Mouse (Mus musculus) left cerebral cortex, postnatal 14 days (tissue): ENCODE data around the gene Fbp2. TPM values are rescaled to one million over a fixed set of nuclear protein-coding genes. Genes with fewer than 3 reads are reported as not detected.

Source experiments
- DNase-seq, 2 experiments: peaks; one replicate each; pipeline ENCODE4 v3.0.0; 2021 to 2022; ENCODE audit warnings: low spot score in 2 of 2, mixed read lengths in 1 of 2
- intact Hi-C: fragments of 180-260 bp; cut with DNase I; formaldehyde crosslinking; loops from one replicate; pipeline ENCODE4 v1.15.1; 2025
- long read RNA-seq, 2 experiments: library from polyadenylated mRNA; stranded (forward); transcript quantifications; one replicate each; pipeline ENCODE4 v2.0.0; 2021
- total RNA-seq, 2 experiments: library from RNA; stranded (reverse); gene quantifications; 2 replicates each; pipeline ENCODE4 v1.2.3; 2021

The Fbp2 gene
- under 1 TPM in 1 of 2 experiments, not detected in 1; 0.37 TPM for total RNA-seq
- long read RNA-seq, experiment 1, partial matches to known transcripts, result 0 of 1 reads
- long read RNA-seq, experiment 1, other reads (novel, unspliced or antisense), result 1 of 1 reads
- long read RNA-seq, experiment 2, result 0 reads

GRCm38 (mm10) chr13:62857941-62858915, at the start of gene Fbp2:
TSS of gene Fbp2 (minus strand) at chr13:62858422.
- DNase-seq, result no peak
- intact Hi-C loops, result loop anchor here (5.0 to 10.0 kb wide), 2 partner anchors 96 to 383 kb away; partner anchors contain the start of gene Platr25

GRCm38 (mm10) chr13:62907527-62908162, 49.4 kb upstream of the Fbp2 start:
- peak in 1 of 2 experiments; percentile 35 for DNase-seq
- intact Hi-C loops, result no loop called here

- intact Hi-C loops, result no loop called here
- no peak for DNase-seq
Measured at GRCm38 (mm10) chr13:62901139-62901538, 42.9 kb upstream of the Fbp2 start.

GRCm38 (mm10) chr13:62897927-62898646, 39.9 kb upstream of the Fbp2 start:
- intact Hi-C loops, result no loop called here
- DNase-seq, result peak; percentile 29 to 53

- no peak for DNase-seq
- intact Hi-C loops, result no loop called here
Measured at GRCm38 (mm10) chr13:62893044-62893842, 35.0 kb upstream of the Fbp2 start.

GRCm38 (mm10) chr13:62889311-62889710, 31.1 kb upstream of the Fbp2 start:
- intact Hi-C loops, result no loop called here
- DNase-seq, result no peak

- intact Hi-C loops, result no loop called here
- DNase-seq, result no peak
Measured at GRCm38 (mm10) chr13:62887712-62888441, 29.7 kb upstream of the Fbp2 start, which contains the start of gene Fbp1. TSS of gene Fbp1 (minus strand) at chr13:62888282.

DNA sequence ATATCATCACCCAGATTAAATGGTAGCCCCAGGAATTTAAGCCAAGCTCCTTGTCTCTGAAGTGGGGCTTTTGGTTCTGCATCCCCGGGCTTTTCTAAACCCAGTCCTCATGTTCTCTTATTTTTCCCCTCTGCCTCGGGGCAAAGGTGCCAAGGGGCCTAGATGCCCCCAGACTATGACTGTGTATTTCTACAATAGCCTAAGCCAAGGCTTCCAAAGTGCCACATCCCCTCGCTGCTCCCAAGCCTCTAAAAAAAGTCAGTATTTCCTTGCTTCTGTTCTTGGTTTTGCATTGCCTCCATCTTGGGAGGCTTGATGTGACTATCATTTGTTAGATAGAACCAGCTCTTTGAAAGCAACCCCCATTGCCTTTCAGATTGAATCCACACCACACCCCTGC, 26.3 kb upstream of the Fbp2 start:
- intact Hi-C loops, result no loop called here
- no peak for DNase-seq

DNA sequence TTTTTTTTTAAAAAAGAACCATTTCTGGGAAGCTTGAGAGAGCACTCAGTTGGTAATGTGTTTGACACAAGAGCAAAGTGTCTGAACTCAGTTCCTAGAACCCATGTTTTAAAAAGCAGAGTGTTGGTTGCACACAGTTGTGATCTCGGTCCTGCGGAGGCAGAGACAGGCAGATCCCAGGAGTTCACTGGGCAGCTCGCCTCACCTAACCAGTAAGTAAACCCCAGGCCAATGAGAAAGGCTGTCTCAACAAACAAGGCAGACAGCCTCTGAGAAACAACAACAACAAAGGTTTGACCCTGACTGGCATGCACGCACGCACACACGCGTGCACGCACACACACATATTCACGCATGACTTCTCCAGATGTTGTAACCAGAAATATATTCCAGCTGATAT, 25.7 kb upstream of the Fbp2 start:
- DNase-seq, result no peak
- intact Hi-C loops, result no loop called here

GRCm38 (mm10) chr13:62883436-62883835, 25.2 kb upstream of the Fbp2 start:
- no peak for DNase-seq
- intact Hi-C loops, result no loop called here

DNA sequence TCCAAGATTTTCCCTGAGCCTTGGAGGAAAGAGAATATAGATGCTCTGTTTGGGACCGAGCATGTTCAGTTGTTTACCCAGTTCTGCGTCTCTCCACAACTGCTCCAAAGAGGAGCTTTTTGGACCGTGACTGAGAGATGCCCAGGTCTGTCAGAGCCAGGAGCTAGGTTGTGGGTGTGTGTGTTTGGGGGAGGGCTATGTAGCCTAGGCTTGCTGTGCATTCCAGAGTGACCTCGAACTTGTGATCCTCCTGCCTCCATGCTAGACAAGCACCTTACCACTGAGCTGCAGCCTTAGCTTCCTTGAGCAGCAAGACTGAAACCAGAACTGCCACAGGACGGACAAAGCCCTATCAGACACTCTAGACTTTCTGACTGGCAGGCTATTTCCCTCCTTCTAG, 24.6 kb upstream of the Fbp2 start:
- no peak for DNase-seq
- intact Hi-C loops, result no loop called here

DNA sequence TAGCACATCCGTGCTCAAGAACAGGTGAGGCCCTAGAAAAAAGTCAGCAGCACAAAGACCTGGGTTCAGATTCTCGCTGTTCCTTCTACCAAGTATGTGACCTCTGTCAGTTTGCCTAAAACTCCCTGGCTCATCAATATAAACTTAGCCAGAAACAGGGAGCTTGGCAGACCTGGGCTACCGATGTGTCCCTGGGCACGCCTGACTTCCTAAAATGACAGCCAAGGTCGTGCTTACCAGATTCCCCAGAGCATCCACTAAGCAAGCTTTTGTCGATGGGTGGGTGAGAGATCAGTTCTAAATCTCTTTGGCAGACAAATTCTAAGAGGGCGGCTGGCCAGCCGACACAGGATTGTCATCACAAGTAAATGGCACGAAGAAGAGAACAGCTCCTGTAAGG, 23.1 kb upstream of the Fbp2 start:
- intact Hi-C loops, result no loop called here
- DNase-seq, result no peak

GRCm38 (mm10) chr13:62879831-62880615, 21.8 kb upstream of the Fbp2 start:
- intact Hi-C loops, result no loop called here
- no peak for DNase-seq

DNA sequence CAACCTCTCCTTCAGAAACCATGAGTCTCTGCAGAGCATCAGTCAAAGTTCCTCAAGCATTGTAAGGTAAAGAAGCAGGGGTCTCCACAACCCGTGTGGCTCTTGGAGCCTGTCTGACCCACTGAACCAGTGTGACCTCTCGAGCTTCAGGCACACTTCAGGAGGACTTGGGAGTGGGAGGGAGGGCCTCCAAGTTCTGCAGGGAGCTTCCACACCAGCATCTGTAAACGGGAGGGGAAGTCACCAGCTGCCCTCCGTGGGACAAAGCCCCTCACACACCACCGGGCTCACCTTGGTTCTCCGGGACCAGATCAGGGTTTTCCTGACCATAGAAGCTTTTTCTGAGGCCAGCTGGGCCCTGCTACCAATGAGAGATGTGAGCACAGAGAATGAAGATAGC, 21.2 kb upstream of the Fbp2 start:
- intact Hi-C loops, result no loop called here
- no peak for DNase-seq

GRCm38 (mm10) chr13:62877247-62877646, 19.0 kb upstream of the Fbp2 start:
- intact Hi-C loops, result no loop called here
- no peak for DNase-seq

DNA sequence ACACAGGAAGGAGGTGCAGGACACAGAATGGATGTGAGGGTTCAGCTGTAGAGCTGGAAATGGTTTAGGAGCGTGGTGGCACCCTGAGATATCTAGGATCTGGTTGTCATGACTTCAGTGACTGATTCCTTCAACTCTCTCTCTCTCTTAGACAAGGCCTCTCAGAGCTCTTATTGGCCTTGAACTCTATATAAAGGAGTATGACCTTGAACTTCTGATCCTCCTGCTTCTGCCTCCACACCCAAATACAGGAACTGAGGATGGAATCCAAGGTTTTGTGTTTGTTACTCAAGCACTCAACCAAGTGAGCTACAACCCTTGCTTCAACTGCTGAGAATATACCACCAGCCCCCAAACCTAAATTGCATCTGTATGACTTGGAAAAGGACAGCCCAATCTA, 17.9 kb upstream of the Fbp2 start:
- intact Hi-C loops, result no loop called here
- no peak for DNase-seq

DNA sequence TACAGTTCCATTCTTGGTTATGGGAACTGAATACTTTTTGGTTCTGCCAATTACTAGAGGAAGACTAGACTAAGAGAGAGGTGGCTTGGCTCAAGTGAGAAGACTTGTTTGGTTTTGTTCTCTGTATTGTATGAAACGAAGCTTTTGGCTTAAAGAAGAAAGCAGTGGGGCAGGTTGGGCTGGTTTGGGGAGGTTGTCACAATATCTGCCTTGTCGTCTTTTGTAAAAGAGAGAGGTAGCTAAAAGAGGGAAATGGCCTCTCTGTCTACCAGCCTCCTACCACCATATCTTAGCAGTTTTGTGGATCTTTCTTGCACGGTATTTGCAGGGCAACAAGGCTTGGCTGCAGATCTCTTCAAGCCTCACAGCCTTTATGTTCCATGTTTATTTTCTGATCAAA, 14.0 kb upstream of the Fbp2 start:
- no peak for DNase-seq
- intact Hi-C loops, result no loop called here

DNA sequence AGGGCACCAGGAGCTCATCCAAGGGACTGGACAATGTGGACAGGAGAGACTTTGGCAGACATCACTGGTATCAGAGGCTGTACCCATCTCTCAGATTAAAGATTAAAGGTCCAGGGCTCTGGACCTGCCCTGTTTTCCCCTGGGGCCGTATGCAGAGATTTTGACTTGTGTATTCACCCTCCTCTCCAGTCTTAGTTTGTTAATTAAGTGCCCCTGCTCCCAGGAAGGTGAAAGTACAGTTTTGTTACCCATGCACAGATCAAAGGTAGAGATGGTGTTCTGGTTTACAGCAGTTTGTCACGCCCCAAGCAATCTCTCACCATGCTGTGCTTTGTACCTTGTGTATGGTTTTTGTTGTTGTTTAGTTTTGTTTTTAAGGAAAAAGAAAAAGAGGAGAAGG, 12.4 kb upstream of the Fbp2 start:
- intact Hi-C loops, result no loop called here
- no peak for DNase-seq
